13 mouse cellular contexts compared by ENCODE assay signal in the genomic region with DNA sequence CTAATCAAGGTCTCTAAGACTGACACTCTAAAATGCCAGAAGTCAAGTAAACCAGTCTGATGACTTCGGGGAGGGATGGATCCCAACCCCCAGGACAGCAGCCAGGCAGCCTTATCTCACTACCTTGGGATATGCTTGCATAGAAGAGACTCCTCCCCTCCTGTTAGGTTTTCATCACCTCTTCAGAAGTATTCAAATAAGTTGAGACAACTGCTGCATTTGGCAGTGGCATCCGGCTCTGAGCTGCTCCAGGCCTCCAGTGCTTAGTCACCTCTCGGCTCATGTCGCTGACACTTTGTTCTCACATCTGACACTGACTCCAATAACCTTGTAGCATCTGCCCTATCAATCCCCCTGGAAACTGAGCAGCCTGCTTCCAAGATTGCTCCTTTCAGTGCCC.
DNase-seq lines count a peak whose midpoint lies in the region; ATAC-seq and TF ChIP-seq lines count a peak whose summit lies in the region.
"Had no signal": no experiment of that assay in that cellular context is flagged by ENCODE, and none has a peak within 500 bp of the region (broad histone marks: within the 10 kb centered on the region; RNA-seq: fewer than 3 reads in every experiment).

No protein-coding gene starts in this region.

- no peaks in the 10 kb centered on the region for H3K9me3 ChIP-seq in liver, embryonic 12.5 days (replicated peaks)
- no peaks in the 10 kb centered on the region for H3K9me3 ChIP-seq in heart, embryonic 12.5 days (replicated peaks)
- H3K9me3 ChIP-seq: midbrain, embryonic 12.5 days; neural tube, embryonic 13.5 days had no signal

- no peak for ATAC-seq in liver, embryonic 12.5 days
- ATAC-seq in heart, embryonic 12.5 days (ENCODE audit: insufficient number of reproducible peaks, low FRiP score), result peak; percentile 67
- no peak for ATAC-seq in granulocyte monocyte progenitor cell, adult 5-6 weeks (replicated peaks; ENCODE audit: poor library complexity, severe bottlenecking)

- H3K27ac ChIP-seq in liver, adult 2 months (replicated peaks; ENCODE audit: insufficient read depth, low read depth, low read length), result no peak overlapping the region
- no peak overlapping the region for H3K27ac ChIP-seq in liver, embryonic 12.5 days
- peak overlapping the region; percentile 70 for H3K27ac ChIP-seq in heart, embryonic 12.5 days (ENCODE audit: poor library complexity, severe bottlenecking)
- H3K27ac ChIP-seq: midbrain, embryonic 12.5 days; neural tube, embryonic 13.5 days had no signal

- H3K9ac ChIP-seq in liver, adult 2 months (ENCODE audit: low read depth, low read length), result no peak overlapping the region
- no peak overlapping the region for H3K9ac ChIP-seq in liver, embryonic 12.5 days
- no peak overlapping the region for H3K9ac ChIP-seq in heart, embryonic 12.5 days
- H3K9ac ChIP-seq: lung, embryonic 14.5 days; midbrain, embryonic 12.5 days; neural tube, embryonic 13.5 days had no signal

- H3K27me3 ChIP-seq in liver, adult 2 months (ENCODE audit: control insufficient read depth, insufficient read depth, low read length), result no peaks in the 10 kb centered on the region
- no peaks in the 10 kb centered on the region for H3K27me3 ChIP-seq in liver, embryonic 12.5 days (replicated peaks)
- no peaks in the 10 kb centered on the region for H3K27me3 ChIP-seq in heart, embryonic 12.5 days (replicated peaks)
- H3K27me3 ChIP-seq: midbrain, embryonic 12.5 days; neural tube, embryonic 13.5 days had no signal

- TF ChIP-seq CTCF in liver, adult 2 months (IDR thresholded peaks at IDR 0.05; ENCODE audit: low read depth, low read length), result no peak
- no peak for TF ChIP-seq CTCF in brain, embryonic 14.5 days (IDR thresholded peaks at IDR 0.05; ENCODE audit: borderline replicate concordance, extremely low read depth, insufficient read depth, insufficient read length)

- 26% methylated on average over 4 of the region's 4 CpGs for WGBS in liver, adult 2 months
- WGBS in liver, embryonic 12.5 days (ENCODE audit: insufficient replicate concordance), result 16% methylated on average over 4 of the region's 4 CpGs
- WGBS in heart, embryonic 12.5 days, result 0% methylated on average over 4 of the region's 4 CpGs

- TF ChIP-seq POLR2A in liver, adult 2 months (IDR thresholded peaks at IDR 0.05; ENCODE audit: extremely low read depth, insufficient read depth, low read length), result no peak
- TF ChIP-seq POLR2A in brain, embryonic 14.5 days (IDR thresholded peaks at IDR 0.05; ENCODE audit: borderline replicate concordance, extremely low read depth, insufficient read depth, insufficient read length, poor library complexity, severe bottlenecking), result no peak

- H3K4me1 ChIP-seq in liver, adult 2 months (ENCODE audit: control insufficient read depth, insufficient read depth, low read length), result 0 out of 2 replicates have a peak, but pooled peaks cover 2% of the 10 kb centered on the region
- H3K4me1 ChIP-seq in liver, embryonic 12.5 days, result no peaks in the 10 kb centered on the region
- H3K4me1 ChIP-seq in heart, embryonic 12.5 days (replicated peaks), result peaks cover 20% of the 10 kb centered on the region
- H3K4me1 ChIP-seq: midbrain, embryonic 12.5 days; neural tube, embryonic 13.5 days had no signal

- no peak overlapping the region for H3K4me3 ChIP-seq in liver, adult 2 months (ENCODE audit: insufficient read depth, low read depth, low read length)
- H3K4me3 ChIP-seq in liver, embryonic 12.5 days, result no peak overlapping the region
- no peak overlapping the region for H3K4me3 ChIP-seq in heart, embryonic 12.5 days
- H3K4me3 ChIP-seq: erythroblast, embryonic 14.5 days; midbrain, embryonic 12.5 days; neural tube, embryonic 13.5 days had no signal

- peak; percentile 29 for DNase-seq in liver, adult 2 months (ENCODE audit: extremely low read depth, low read depth, low spot score)
- DNase-seq in brain, embryonic 14.5 days (ENCODE audit: low read depth), result peak; percentile 13
- DNase-seq in skeletal muscle tissue, adult 2 months (ENCODE audit: low read depth, low spot score), result peak; percentile 21
- DNase-seq in right cerebral cortex, postnatal 36 days (ENCODE audit: low spot score in 2 of 2), result no peak
- DNase-seq: cerebellum, adult 8-10 months; lung, embryonic 14.5 days; right cerebral cortex, adult 18-20 months had no signal

- no peaks in the 10 kb centered on the region for H3K36me3 ChIP-seq in liver, adult 2 months (ENCODE audit: control insufficient read depth, insufficient read depth, low read length)
- no peaks in the 10 kb centered on the region for H3K36me3 ChIP-seq in liver, embryonic 12.5 days
- H3K36me3 ChIP-seq in heart, embryonic 12.5 days, result no peaks in the 10 kb centered on the region
- H3K36me3 ChIP-seq: midbrain, embryonic 12.5 days; neural tube, embryonic 13.5 days had no signal

- H3K4me2 ChIP-seq in liver, embryonic 12.5 days, result no peak overlapping the region
- peak overlapping the region; percentile 3; the same call in 1 of the 2 replicates for H3K4me2 ChIP-seq in heart, embryonic 12.5 days
- H3K4me2 ChIP-seq: lung, embryonic 14.5 days; midbrain, embryonic 12.5 days; neural tube, embryonic 13.5 days had no signal

- H3K79me2 ChIP-seq in liver, adult 2 months (ENCODE audit: control insufficient read depth, insufficient read depth, low read length), result no peaks in the 10 kb centered on the region

Comparison
In these comparisons a context has a peak if more than half of its experiments do, and no peak if none do; other contexts are left out.
1. DNase-seq: peak in liver, adult 2 months (single experiment), brain, embryonic 14.5 days (single experiment) and skeletal muscle tissue, adult 2 months (single experiment); none in right cerebral cortex, postnatal 36 days (0 of 2).